Mouse (Mus musculus) neural tube, embryonic 12.5 days (tissue): ENCODE results near the gene Cdc42ep5. TPM values are rescaled to one million over a fixed set of nuclear protein-coding genes. Genes with fewer than 3 reads are reported as not detected.

ENCODE experiments used
- ATAC-seq: fragments of 200-750 bp; cut with Nextera tagmentation; 2 replicates; pipeline ENCODE4 v1.8.0; 2017; ENCODE audit warnings: low read depth, mild to moderate bottlenecking, moderate TSS enrichment, moderate library complexity; ENCODE audit not compliant: low FRiP score
- H3K27ac ChIP-seq: fragments of 300-500 bp; sonication (generic); 2 replicates; pipeline ENCODE4 v1.5.1; 2016
- H3K27me3 ChIP-seq: fragments of 300-500 bp; sonication (generic); replicated peaks from 2 replicates; pipeline ENCODE4 v1.6.1; 2016; ENCODE audit warnings: mild to moderate bottlenecking
- H3K36me3 ChIP-seq: fragments of 300-500 bp; sonication (generic); 2 replicates; pipeline ENCODE4 v1.6.1; 2016; ENCODE audit warnings: mild to moderate bottlenecking
- H3K4me1 ChIP-seq: fragments of 300-500 bp; sonication (generic); 2 replicates; pipeline ENCODE4 v1.6.1; 2016
- H3K4me2 ChIP-seq: fragments of 300-500 bp; sonication (generic); replicated peaks from 2 replicates; pipeline ENCODE4 v1.6.1; 2016; ENCODE audit warnings: mild to moderate bottlenecking
- H3K4me3 ChIP-seq: fragments of 300-500 bp; sonication (generic); 2 replicates; pipeline ENCODE4 v1.5.1; 2016
- H3K9ac ChIP-seq: fragments of 300-500 bp; sonication (generic); 2 replicates; pipeline ENCODE4 v1.6.1; 2016; ENCODE audit warnings: mild to moderate bottlenecking
- H3K9me3 ChIP-seq: fragments of 300-500 bp; sonication (generic); 2 replicates; pipeline ENCODE4 v1.6.1; 2016; ENCODE audit warnings: mild to moderate bottlenecking
- WGBS: fragments of 180-500 bp; shearing (Covaris S2); methylation state at CpG from one replicate; pipeline ENCODE4 v1.1.7; 2016; 5-methylcytosine and 5-hydroxymethylcytosine counted together
- polyA plus RNA-seq: library from polyadenylated mRNA; unstranded; fragments of >200 nt; fragmentation: Nextera tagmentation; extraction: Ambion mirVana; gene quantifications from 2 replicates; pipeline ENCODE4 v1.2.1, GENCODE M21; 2016

The Cdc42ep5 gene
- polyA plus RNA-seq, 1 experiment from 2014 or later: 14.1 TPM

DNA sequence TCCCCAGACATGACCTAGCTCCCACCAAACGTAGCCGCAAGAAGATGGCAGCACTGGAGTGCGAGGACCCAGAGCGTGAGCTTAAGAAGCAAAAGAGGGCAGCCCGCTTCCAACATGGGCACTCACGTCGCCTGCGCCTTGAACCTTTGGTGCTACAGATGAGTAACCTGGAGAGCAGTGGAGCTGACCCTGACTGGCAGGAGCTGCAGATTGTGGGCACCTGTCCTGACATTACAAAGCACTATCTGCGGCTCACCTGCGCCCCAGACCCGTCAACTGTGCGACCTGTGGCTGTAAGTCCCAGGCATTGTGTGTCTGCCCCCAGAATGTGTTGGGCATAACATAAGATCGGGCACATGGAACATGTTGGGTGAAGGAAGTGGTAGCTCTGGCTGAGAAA lies 20.6 kb downstream of the Cdc42ep5 start:
- 97% methylated on average over 13 of the region's 13 CpGs for WGBS
- H3K4me3 ChIP-seq: no peak overlapping the region
- no peak overlapping the region for H3K27ac ChIP-seq
- ATAC-seq: no peak
- peaks cover 8% of the 10 kb centered on the region for H3K4me1 ChIP-seq
- no peaks in the 10 kb centered on the region for H3K9me3 ChIP-seq
- no peak overlapping the region for H3K4me2 ChIP-seq
- no peaks in the 10 kb centered on the region for H3K27me3 ChIP-seq
- peaks cover 88% of the 10 kb centered on the region for H3K36me3 ChIP-seq
- no peak overlapping the region for H3K9ac ChIP-seq

- Histone ChIP-seq H3K9ac (no peak overlapping the region), H3K36me3 (peaks cover 94% of the 10 kb centered on the region), H3K4me3 (no peak overlapping the region), H3K9me3 (no peaks in the 10 kb centered on the region), H3K27ac (no peak overlapping the region), H3K27me3 (no peaks in the 10 kb centered on the region), H3K4me1 (peaks cover 5% of the 10 kb centered on the region), H3K4me2 (no peak overlapping the region)
- ATAC-seq: no peak
- whole genome bisulfite sequencing: 96% methylated on average over 19 of the region's 19 CpGs
Measured at GRCm38 (mm10) chr7:4143506-4143905, 21.2 kb downstream of the Cdc42ep5 start.

DNA sequence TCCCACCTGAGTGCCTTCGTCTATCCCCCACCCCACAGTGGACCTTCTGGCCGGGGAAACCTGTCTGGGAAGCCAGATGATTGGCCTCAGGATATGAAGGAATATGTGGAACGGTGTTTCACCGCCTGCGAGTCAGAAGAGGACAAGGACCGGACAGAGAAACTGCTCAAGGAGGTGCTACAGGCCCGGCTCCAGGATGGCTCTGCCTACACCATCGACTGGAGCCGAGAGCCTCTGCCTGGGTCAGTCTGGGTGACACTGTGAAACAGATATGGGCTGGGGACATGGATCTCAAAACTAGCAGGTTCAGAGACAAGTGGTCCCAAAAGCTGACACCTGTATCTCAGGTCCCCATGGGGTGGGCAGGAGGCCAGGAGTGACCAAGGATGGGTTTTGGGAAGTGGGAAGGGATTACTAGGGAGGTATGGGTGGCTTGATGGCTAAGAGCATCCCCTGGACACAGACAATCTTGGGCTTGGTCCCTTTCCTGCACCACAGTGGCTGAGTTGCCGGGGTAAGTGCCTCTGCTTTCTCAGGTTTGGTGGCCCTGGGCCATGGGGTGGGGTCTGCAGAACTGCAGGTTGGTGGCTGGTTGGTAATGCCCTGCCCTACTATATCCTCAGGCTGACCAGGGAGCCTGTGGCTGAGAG lies 21.7 kb downstream of the Cdc42ep5 start:
- no peak for ATAC-seq
- H3K4me1 ChIP-seq: peaks cover 6% of the 10 kb centered on the region
- peaks cover 93% of the 10 kb centered on the region for H3K36me3 ChIP-seq
- 95% methylated on average over 10 of the region's 10 CpGs for WGBS
- H3K27ac ChIP-seq: no peak overlapping the region
- no peak overlapping the region for H3K9ac ChIP-seq
- H3K4me3 ChIP-seq: no peak overlapping the region
- no peaks in the 10 kb centered on the region for H3K9me3 ChIP-seq
- no peak overlapping the region for H3K4me2 ChIP-seq
- no peaks in the 10 kb centered on the region for H3K27me3 ChIP-seq

DNA sequence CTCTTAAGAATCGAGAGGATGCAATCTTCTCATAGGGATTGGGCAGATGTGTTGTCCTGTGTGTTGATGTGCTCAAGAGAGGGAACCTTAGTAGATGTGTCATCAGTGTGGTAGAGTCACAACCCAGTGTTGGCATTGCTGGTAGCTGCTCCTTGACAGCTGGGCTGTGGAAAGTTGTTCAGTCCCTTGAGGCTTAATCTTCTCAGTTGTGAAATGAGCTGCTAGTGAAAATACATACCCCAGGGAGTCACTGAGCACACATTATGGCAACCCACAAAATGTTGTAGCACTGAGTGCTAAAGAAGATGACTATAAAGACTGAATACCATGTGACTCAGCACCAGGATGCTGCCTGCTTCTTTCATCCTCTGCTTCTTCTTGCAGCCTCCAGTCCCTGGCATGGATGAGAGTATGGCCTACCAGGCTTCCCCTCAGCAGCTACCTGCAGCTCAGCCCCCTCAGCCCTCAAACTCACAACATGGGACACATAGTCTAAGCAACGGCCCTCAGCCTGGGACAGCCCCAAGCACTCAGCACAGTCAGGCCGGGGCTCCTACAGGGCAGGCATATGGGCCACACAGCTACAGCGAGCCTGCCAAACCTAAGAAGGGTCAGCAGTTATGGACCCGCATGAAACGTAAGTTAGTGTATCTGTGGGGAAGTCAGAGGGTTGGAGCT lies 22.9 kb downstream of the Cdc42ep5 start:
- H3K4me3 ChIP-seq: no peak overlapping the region
- H3K4me1 ChIP-seq: peaks cover 11% of the 10 kb centered on the region
- WGBS: 94% methylated on average over 6 of the region's 6 CpGs
- H3K4me2 ChIP-seq: no peak overlapping the region
- no peak for ATAC-seq
- H3K36me3 ChIP-seq: peaks cover 83% of the 10 kb centered on the region
- H3K27me3 ChIP-seq: no peaks in the 10 kb centered on the region
- H3K9ac ChIP-seq: no peak overlapping the region
- H3K27ac ChIP-seq: no peak overlapping the region
- H3K9me3 ChIP-seq: no peaks in the 10 kb centered on the region

DNA sequence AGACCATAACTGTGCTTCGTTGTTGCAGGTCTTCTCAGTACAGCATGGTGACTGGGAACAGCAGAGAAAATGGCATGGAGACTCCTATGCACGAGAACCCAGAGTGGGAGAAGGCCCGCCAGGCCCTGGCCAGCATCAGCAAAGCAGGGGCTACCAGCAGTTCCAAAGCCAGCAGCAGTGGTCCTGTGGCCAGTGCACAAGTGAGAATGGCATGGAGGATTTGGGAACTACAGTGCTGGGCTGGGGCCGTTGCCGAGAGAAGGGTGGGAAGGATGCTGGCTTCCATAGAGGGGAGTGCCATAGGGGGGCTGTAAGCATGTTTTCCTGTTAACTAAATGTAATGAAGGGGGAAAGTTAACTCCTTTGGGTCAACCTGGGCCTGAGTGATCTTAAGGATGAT lies 25.3 kb downstream of the Cdc42ep5 start:
- H3K36me3 ChIP-seq: peaks cover 59% of the 10 kb centered on the region
- H3K9ac ChIP-seq: no peak overlapping the region
- no peak for ATAC-seq
- 92% methylated on average over 5 of the region's 5 CpGs for WGBS
- no peaks in the 10 kb centered on the region for H3K27me3 ChIP-seq
- H3K4me1 ChIP-seq: peaks cover 11% of the 10 kb centered on the region
- H3K4me3 ChIP-seq: no peak overlapping the region
- H3K27ac ChIP-seq: no peak overlapping the region
- no peaks in the 10 kb centered on the region for H3K9me3 ChIP-seq
- H3K4me2 ChIP-seq: no peak overlapping the region

DNA sequence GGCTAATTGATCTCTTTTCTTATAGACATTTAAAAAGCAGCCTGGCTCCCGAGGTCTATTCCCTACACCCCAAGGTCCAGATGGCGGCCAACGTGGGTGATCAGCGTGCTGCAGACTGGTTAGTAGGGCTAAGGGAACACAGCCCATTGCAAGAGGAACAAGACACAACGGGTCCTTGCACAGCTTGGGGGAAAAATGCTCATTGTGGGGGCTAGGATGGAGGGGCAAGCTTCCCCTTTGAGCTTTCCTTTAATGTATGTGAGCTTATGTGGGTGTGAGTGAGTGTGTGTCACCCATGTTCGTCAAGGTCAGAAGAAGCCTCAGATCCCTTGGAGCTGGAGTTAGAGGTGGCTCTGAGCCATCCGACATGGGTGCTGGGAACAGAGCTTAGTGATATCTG lies 26.0 kb downstream of the Cdc42ep5 start:
- H3K4me3 ChIP-seq: no peak overlapping the region
- 96% methylated on average over 7 of the region's 7 CpGs for WGBS

GRCm38 (mm10) chr7:4138181-4138580 lies 26.5 kb downstream of the Cdc42ep5 start:
- peaks cover 11% of the 10 kb centered on the region for H3K4me1 ChIP-seq
- H3K27ac ChIP-seq: no peak overlapping the region
- peak overlapping the region; percentile 77; the same call in 1 of the 2 replicates for H3K9ac ChIP-seq
- peak overlapping the region; percentile 74 for H3K4me3 ChIP-seq
- no peaks in the 10 kb centered on the region for H3K27me3 ChIP-seq
- H3K36me3 ChIP-seq: peaks cover 53% of the 10 kb centered on the region
- 86% methylated on average over 2 of the region's 2 CpGs for WGBS
- no peak for ATAC-seq
- H3K9me3 ChIP-seq: no peaks in the 10 kb centered on the region
- peak overlapping the region; percentile 86 for H3K4me2 ChIP-seq

More for the DNA sequence above, 26.0 kb downstream of the Cdc42ep5 start:
- no peak for ATAC-seq
- no peaks in the 10 kb centered on the region for H3K27me3 ChIP-seq
- H3K27ac ChIP-seq: no peak overlapping the region
- no peak overlapping the region for H3K9ac ChIP-seq
- H3K9me3 ChIP-seq: no peaks in the 10 kb centered on the region
- peaks cover 11% of the 10 kb centered on the region for H3K4me1 ChIP-seq
- no peak overlapping the region; the same call in 1 of the 2 replicates for H3K4me2 ChIP-seq
- peaks cover 54% of the 10 kb centered on the region for H3K36me3 ChIP-seq

DNA sequence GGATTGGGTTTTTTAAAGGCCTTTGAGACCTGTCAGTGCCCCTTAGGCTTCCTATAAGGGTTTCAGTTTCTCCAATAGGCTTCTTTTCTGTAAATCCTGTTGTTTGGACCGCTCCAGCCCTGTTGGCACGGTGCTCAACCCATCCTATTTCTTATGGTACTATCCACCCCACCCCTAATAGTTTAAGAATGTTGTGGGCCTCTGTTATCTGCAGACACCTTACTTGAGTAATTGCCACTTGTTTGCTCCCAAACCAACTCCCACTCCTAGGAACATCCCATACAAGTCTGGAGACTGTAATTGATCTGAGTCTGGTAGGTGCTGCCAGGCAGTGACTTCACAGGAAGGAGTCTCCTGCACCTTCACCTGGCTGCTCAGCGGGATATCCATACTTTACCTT lies 26.9 kb downstream of the Cdc42ep5 start:
- H3K4me1 ChIP-seq: peaks cover 11% of the 10 kb centered on the region
- peak overlapping the region; percentile 86 for H3K4me2 ChIP-seq
- WGBS: 65% methylated on average over 3 of the region's 3 CpGs
- H3K9ac ChIP-seq: peak overlapping the region; percentile 77
- H3K36me3 ChIP-seq: peaks cover 52% of the 10 kb centered on the region
- no peaks in the 10 kb centered on the region for H3K27me3 ChIP-seq
- no peak for ATAC-seq
- H3K9me3 ChIP-seq: no peaks in the 10 kb centered on the region
- H3K4me3 ChIP-seq: peak overlapping the region; percentile 74
- no peak overlapping the region for H3K27ac ChIP-seq

DNA sequence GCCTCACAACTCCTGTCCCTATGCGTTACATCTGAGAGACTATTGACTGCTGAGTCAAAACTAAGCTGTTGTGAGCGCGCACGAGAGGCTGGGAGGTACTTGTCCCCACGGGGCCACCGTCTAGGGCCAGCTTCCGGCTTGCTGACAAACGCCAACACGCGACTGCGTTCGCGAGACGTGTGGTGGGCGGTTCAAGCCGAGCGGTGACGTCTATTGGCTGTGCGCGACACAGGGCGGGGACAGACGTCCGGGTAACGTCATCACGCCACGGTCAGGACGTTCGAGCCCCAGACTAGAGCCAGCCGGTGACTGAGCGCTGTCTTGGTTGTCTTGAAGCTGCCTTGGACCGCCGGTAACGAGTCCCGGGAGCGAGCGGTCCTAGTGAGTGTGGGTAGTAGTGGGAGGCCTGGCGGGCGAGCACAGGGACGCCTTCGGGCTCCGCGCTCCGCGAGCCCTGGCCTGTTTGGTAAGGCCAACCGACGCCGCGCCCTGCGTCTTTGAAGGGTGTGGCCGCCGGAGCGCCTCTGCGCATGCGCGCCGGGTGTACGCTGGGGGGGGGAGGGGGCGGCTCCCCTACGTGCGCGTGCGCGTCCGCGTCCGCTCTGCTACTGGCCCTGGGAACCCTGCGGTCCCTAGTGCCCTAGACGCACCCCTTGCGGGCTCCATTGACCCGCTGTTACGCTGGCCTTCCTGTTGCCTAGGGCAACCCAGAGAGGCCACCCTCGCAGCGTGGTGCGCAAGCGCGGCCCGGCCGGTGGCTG lies 27.7 kb downstream of the Cdc42ep5 start, which contains the start of gene Leng8:
Gene Leng8, plus strand, starts transcription at position 269 of the 761 bp plus-strand sequence.
- peaks cover 52% of the 10 kb centered on the region for H3K36me3 ChIP-seq

DNA sequence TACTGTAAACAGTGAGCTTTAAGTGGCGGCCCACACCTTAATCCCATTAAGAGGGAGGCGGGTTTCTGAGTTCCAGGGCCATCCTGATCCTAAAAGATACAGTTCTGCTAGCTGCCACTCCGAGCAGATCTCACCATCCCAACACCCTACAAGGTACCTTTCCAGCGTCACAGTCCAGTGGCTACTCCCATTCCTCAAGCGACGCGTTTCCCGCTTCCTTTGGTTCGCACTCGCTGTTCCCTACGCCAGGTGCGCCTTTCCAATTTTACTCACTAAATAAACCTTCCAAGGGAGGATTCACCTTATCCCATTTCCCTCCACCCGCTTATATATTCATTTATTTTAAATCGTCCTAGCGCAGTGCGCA lies 28.3 kb downstream of the Cdc42ep5 start:
- Histone ChIP-seq H3K4me3 (peak overlapping the region; percentile 74), H3K36me3 (peaks cover 46% of the 10 kb centered on the region), H3K9me3 (no peaks in the 10 kb centered on the region), H3K4me2 (peak overlapping the region; percentile 86), H3K4me1 (peaks cover 15% of the 10 kb centered on the region), H3K27me3 (no peaks in the 10 kb centered on the region), H3K27ac (no peak overlapping the region), H3K9ac (peak overlapping the region; percentile 77)
- whole genome bisulfite sequencing: under 1% methylated on average over 16 of the region's 16 CpGs
- peak; percentile 19 for ATAC-seq

More for the DNA sequence above, 27.7 kb downstream of the Cdc42ep5 start, which contains the start of gene Leng8:
- Histone ChIP-seq H3K4me1 (peaks cover 11% of the 10 kb centered on the region), H3K4me3 (peak within 1 kb of the TSS; percentile 74), H3K27ac (peak within 1 kb of the TSS; percentile 80), H3K9ac (peak within 1 kb of the TSS; percentile 77), H3K27me3 (no peaks in the 10 kb centered on the region), H3K4me2 (peak within 1 kb of the TSS; percentile 86), H3K9me3 (no peaks in the 10 kb centered on the region)
- under 1% methylated on average over 72 of the region's 78 CpGs for WGBS
- peak; percentile 99 for ATAC-seq

- 88% methylated on average over 5 of the region's 5 CpGs for WGBS
- Histone ChIP-seq H3K4me3 (no peak overlapping the region), H3K9ac (no peak overlapping the region), H3K9me3 (no peaks in the 10 kb centered on the region), H3K4me2 (no peak overlapping the region), H3K4me1 (peaks cover 23% of the 10 kb centered on the region), H3K36me3 (peaks cover 36% of the 10 kb centered on the region), H3K27me3 (no peaks in the 10 kb centered on the region), H3K27ac (no peak overlapping the region)
- no peak for ATAC-seq
Measured at GRCm38 (mm10) chr7:4134911-4135310, 29.7 kb downstream of the Cdc42ep5 start.

DNA sequence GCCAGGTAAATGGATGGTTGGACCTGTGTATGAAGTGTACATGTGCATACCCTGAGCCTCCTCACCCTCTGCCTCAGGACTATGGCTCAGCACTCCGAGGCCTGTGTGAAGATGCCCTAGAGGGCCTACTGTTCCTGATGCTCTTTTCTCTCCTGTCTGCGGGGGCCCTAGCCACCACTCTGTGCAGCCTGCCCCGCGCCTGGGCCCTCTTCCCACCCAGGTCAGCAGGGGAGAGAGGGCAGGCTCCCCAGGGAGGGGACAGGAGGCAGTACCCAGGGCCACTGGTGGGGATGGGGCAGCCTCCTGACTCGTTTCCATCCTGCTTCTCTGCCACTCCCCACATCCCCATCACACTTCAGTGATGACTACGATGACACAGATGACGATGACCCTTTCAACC lies 31.7 kb downstream of the Cdc42ep5 start:
- no peak overlapping the region for H3K27ac ChIP-seq

More for the DNA sequence above, 31.7 kb downstream of the Cdc42ep5 start:
- Histone ChIP-seq H3K4me2 (no peak overlapping the region), H3K27me3 (no peaks in the 10 kb centered on the region), H3K4me3 (no peak overlapping the region), H3K36me3 (peaks cover 35% of the 10 kb centered on the region), H3K4me1 (peaks cover 18% of the 10 kb centered on the region), H3K9ac (no peak overlapping the region), H3K9me3 (no peaks in the 10 kb centered on the region)
- no peak for ATAC-seq
- 82% methylated on average over 7 of the region's 7 CpGs for WGBS
